Mouse (Mus musculus) limb, embryonic 10.5 days (tissue): ENCODE results near the gene Fblim1. TPM values are rescaled to one million over a fixed set of nuclear protein-coding genes. Genes with fewer than 3 reads are reported as not detected.
"Not testable (repeated sequence)": the region's sequence is repeated elsewhere in the genome, so short reads cannot be mapped to it uniquely, and the experiment has no call there.

Source experiments
- DNase-seq: peaks from one replicate; pipeline ENCODE4 v3.0.0-alpha.2; 2017; ENCODE audit warnings: low spot score
- H3K27ac ChIP-seq: fragments of 300-500 bp; sonication (generic); 2 replicates; pipeline ENCODE4 v1.5.1; 2016; ENCODE audit warnings: mild to moderate bottlenecking
- H3K27me3 ChIP-seq: fragments of 300-500 bp; sonication (generic); 2 replicates; pipeline ENCODE4 v1.6.1; 2016; ENCODE audit warnings: low read depth, mild to moderate bottlenecking; ENCODE audit not compliant: poor library complexity, severe bottlenecking
- H3K36me3 ChIP-seq: fragments of 300-500 bp; sonication (generic); 2 replicates; pipeline ENCODE4 v1.6.1; 2016; ENCODE audit warnings: mild to moderate bottlenecking, moderate library complexity
- H3K4me1 ChIP-seq: fragments of 300-500 bp; sonication (generic); 2 replicates; pipeline ENCODE4 v1.6.1; 2016
- H3K4me3 ChIP-seq: fragments of 300-500 bp; sonication (generic); 2 replicates; pipeline ENCODE4 v1.5.1; 2016; ENCODE audit warnings: mild to moderate bottlenecking, moderate library complexity
- H3K9me3 ChIP-seq: fragments of 300-500 bp; sonication (generic); replicated peaks from 2 replicates; pipeline ENCODE4 v1.6.1; 2016; ENCODE audit warnings: mild to moderate bottlenecking
- WGBS: fragments of 180-500 bp; shearing (Covaris S2); methylation state at CpG from one replicate; pipeline ENCODE4 v1.1.7; 2016; 5-methylcytosine and 5-hydroxymethylcytosine counted together
- polyA plus RNA-seq: library from polyadenylated mRNA; unstranded; fragments of >200 nt; fragmentation: Nextera tagmentation; extraction: Ambion mirVana; gene quantifications from 2 replicates; pipeline ENCODE4 v1.2.1, GENCODE M21; 2016

Gene Fblim1
- polyA plus RNA-seq, 1 experiment from 2014 or later, result 77.7 TPM

DNA sequence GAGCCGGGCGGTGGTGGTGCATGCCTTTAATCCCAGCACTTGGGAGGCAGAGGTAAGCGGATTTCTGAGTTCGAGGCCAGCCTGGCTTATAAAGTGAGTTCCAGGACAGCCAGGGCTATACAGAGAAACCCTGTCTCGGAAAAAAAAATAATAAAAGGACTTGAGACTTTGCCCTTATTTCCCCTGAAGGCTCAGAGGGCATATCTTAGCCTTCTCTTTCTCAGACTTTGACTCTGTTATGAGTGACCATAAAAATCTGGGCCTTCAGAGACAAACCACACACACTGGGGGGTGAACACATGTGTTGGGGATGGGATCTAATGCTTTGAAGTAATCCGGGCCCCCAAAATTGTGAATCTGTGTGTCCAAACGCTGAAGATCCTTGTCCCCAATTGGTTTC, 38.7 kb downstream of the Fblim1 start:
- 88% methylated on average over 7 of the region's 7 CpGs for WGBS
- H3K4me1 ChIP-seq, DNase-seq, H3K36me3 ChIP-seq, H3K27ac ChIP-seq, H3K9me3 ChIP-seq, H3K27me3 ChIP-seq, H3K4me3 ChIP-seq: not testable (repeated sequence)

DNA sequence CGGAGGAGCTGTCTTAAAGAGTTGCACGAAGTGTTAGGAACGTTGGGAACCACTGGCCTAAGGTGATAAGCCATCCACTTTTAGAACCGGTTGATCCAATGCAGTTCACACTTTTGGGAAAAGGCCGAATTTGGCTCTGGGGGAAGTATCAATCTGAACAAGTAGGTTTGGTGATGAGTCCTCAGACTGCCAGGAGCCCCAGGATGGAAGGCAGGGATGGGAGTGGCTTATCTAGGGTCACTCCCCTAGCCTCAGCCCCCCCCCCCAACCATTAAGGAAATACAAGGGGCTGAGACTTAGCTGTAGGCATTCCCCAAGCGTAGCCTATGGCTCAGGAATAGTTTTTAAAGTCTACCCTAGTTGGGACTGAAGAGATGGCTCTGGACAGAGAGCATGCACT, 39.7 kb downstream of the Fblim1 start:
- peaks cover 2% of the 10 kb centered on the region for H3K4me1 ChIP-seq
- H3K4me3 ChIP-seq, result no peak overlapping the region
- no peaks in the 10 kb centered on the region for H3K9me3 ChIP-seq
- H3K36me3 ChIP-seq, result no peaks in the 10 kb centered on the region
- no peak for DNase-seq
- H3K27me3 ChIP-seq, result no peaks in the 10 kb centered on the region
- WGBS, result 90% methylated on average over 6 of the region's 6 CpGs
- H3K27ac ChIP-seq, result no peak overlapping the region

DNA sequence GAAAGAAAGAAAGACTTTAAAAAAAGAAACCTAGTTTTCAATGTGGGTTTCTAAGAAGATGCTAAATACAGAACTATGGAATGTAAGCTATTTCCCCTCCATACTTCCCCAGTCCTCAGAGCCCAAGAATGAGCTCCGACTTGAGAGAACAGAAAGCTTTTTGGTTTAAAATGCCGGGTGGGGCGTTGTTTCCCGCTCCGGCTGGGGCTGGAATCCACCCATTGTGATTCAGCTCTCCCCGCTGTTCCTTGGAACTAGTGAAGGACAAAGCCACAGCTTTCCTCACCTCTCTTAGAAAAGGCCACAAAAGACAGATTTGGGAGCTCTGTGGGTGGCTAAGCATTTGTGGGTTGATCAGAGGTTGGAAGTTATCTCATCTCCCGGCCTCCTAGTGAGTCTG, 40.6 kb downstream of the Fblim1 start:
- Histone ChIP-seq H3K9me3 (no peaks in the 10 kb centered on the region), H3K27ac (no peak overlapping the region), H3K27me3 (no peaks in the 10 kb centered on the region), H3K4me1 (no peaks in the 10 kb centered on the region; the same call in 1 of the 2 replicates), H3K36me3 (no peaks in the 10 kb centered on the region), H3K4me3 (no peak overlapping the region)
- DNase-seq, result no peak
- 78% methylated on average over 7 of the region's 7 CpGs for WGBS

DNA sequence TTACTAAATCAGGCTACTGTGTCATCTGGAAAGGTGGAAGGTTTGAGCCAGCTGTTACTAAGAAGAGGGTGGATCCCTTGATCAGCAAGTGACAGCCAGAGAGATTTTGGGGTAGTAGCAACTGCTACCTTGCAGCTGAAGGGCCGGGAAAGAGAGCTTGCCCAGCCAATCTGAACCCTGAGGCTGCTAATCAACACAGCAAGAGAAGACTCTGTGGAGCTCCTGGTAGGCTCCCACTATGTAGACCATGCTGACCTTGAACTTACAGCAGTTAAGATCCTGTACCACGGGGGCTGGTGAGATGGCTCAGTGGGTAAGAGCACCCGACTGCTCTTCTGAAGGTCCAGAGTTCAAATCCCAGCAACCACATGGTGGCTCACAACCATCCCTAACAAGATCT, 41.2 kb downstream of the Fblim1 start:
- DNase-seq, result no peak
- no peaks in the 10 kb centered on the region for H3K36me3 ChIP-seq
- peaks cover 3% of the 10 kb centered on the region for H3K4me1 ChIP-seq
- no peak overlapping the region for H3K4me3 ChIP-seq
- no peak overlapping the region for H3K27ac ChIP-seq
- 85% methylated on average over 3 of the region's 3 CpGs for WGBS
- H3K9me3 ChIP-seq, result no peaks in the 10 kb centered on the region
- no peaks in the 10 kb centered on the region for H3K27me3 ChIP-seq

DNA sequence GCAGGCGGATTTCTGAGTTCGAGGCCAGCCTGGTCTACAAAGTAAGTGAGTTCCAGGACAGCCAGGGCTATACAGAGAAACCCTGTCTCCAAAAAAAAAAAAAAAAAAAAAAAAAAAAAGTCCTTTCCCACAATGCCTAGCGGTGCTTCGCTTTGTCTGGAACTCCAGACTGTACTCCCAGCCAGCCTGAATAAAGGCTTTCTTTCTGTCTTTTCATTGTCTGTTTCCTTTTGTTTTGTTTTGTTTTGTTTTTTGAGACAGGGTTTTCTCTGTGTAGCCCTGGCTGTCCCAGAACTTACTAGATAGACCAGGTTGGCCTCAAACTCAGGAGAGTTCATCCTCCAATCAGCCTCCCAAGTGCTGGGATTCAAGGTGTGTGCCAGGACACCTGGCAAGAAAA, 41.7 kb downstream of the Fblim1 start:
- Histone ChIP-seq H3K4me1 (peaks cover 7% of the 10 kb centered on the region), H3K9me3 (no peaks in the 10 kb centered on the region), H3K27ac (no peak overlapping the region), H3K4me3 (no peak overlapping the region), H3K27me3 (no peaks in the 10 kb centered on the region), H3K36me3 (no peaks in the 10 kb centered on the region)
- 88% methylated on average over 4 of the region's 4 CpGs for WGBS
- DNase-seq, result no peak

DNA sequence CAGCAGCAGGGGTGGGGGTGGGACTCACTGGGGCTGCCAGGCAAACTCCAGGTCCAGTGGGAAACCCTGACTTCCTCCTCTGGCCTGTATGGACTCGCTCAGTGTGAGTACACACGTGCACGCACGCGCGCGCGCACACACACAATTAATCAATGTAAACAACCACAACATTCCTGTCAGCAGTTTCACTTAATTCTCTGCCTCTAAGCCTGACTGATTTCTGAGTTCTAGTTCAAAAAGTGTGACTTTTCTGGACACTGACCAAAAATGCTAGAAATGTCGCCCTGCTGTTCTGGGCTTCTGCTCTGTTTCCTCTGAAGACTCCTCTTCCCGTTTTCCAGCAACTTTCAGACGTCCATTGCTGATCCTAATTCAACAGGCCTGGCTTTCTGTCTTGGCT, 43.6 kb downstream of the Fblim1 start:
- Histone ChIP-seq H3K27me3 (peaks cover 4% of the 10 kb centered on the region; the same call in 1 of the 2 replicates), H3K36me3 (no peaks in the 10 kb centered on the region), H3K9me3 (no peaks in the 10 kb centered on the region), H3K27ac (no peak overlapping the region), H3K4me1 (peaks cover 23% of the 10 kb centered on the region), H3K4me3 (no peak overlapping the region)
- WGBS, result 83% methylated on average over 11 of the region's 11 CpGs
- no peak for DNase-seq

DNA sequence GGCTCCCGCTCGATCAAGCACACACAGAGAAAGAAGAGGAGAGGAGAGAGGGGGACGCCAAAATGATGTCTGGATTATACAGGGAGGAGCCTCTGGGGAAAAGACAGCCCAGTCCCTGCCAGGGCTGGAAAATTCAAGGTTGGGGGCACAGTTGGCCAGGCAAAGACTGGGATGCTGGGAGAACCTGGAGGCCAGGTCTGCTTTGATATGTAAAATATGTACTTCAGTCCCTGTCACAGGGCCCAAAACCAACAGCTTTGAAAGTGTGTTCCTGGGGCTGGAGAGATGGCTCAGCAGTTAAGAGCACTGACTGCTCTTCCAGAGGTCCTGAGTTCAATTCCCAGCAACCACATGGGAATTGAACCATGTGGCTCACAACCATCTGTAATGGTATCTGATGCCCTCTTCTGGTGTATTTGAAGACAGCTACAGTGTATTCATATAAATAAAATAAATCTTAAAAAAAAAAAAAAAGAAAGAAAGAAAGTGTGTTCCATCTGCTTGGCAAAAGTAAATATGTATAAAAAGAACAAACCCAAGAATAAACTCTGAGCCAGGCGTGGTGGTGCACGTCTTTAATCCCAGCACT, 44.5 kb downstream of the Fblim1 start:
- H3K27ac ChIP-seq, DNase-seq, H3K27me3 ChIP-seq, H3K4me3 ChIP-seq, H3K9me3 ChIP-seq, H3K36me3 ChIP-seq: not testable (repeated sequence)
- H3K4me1 ChIP-seq, result peaks cover 24% of the 10 kb centered on the region
- WGBS, result 77% methylated on average over 5 of the region's 5 CpGs

DNA sequence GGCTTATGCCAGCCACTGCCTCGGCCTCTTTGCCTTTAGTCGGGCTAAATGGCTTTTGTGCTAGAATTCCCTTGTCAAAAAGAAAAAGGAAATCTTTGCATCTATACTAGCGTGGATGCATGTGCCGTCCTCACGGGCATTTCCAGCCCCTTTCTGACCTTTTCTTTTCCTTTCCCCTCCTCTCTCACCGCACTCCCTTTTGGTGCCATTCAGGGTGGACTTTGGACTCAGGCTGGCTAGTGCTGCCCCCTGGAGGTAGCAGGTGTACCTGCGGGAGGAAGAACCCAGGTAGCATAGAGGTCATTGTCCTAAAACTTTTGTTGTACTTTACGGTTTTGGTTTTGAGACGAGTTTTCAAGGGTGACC, 46.0 kb downstream of the Fblim1 start:
- peak; percentile 86 for DNase-seq
- WGBS, result 3% methylated on average over 9 of the region's 9 CpGs
- Histone ChIP-seq H3K4me1 (peaks cover 24% of the 10 kb centered on the region), H3K27me3 (peaks cover 4% of the 10 kb centered on the region; the same call in 1 of the 2 replicates), H3K36me3 (no peaks in the 10 kb centered on the region), H3K27ac (peak overlapping the region; percentile 80), H3K9me3 (no peaks in the 10 kb centered on the region), H3K4me3 (peak overlapping the region; percentile 53)

DNA sequence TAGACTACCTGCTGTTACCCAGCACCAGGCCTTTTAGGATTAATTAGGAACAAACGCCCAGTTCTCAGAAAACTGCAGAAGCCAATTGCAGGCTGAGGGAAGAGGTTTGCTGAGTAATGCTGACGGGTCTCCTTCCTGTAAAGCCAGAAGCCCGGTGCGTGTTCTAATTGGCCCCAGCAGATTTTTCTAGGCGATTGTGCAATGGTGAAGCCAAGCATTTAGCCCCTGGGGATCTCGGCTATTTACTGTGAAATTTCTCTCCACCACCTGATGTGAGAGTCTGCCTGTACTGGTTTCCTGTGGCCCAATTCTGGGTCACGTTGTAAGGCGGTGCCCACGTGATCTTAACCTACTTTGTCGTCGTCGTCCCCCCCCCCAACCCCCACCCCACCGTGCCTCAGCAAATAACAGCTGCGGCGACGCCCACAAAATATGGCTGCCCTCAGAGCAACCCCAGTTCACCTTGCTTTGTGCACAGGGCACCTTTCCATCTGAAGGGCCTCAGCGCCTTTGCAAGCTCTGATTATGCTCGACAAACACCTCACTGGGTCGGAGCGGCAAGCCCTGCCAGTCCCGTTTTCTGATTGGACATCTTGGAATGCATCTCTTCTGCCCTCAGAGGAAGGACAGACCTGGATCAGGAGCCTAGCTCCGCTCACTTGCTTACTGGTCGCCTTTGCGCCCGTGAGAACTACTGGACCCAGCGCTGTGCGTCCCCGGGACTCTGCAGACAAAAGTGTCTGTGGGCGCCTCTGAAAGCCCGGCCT, 46.6 kb downstream of the Fblim1 start:
- peaks cover 24% of the 10 kb centered on the region for H3K4me1 ChIP-seq
- peak overlapping the region; percentile 53 for H3K4me3 ChIP-seq
- under 1% methylated on average over 30 of the region's 30 CpGs for WGBS
- DNase-seq, result peak; percentile 80
- H3K27me3 ChIP-seq, result peaks cover 4% of the 10 kb centered on the region; the same call in 1 of the 2 replicates
- no peaks in the 10 kb centered on the region for H3K36me3 ChIP-seq
- H3K27ac ChIP-seq, result peak overlapping the region; percentile 80
- H3K9me3 ChIP-seq, result no peaks in the 10 kb centered on the region

DNA sequence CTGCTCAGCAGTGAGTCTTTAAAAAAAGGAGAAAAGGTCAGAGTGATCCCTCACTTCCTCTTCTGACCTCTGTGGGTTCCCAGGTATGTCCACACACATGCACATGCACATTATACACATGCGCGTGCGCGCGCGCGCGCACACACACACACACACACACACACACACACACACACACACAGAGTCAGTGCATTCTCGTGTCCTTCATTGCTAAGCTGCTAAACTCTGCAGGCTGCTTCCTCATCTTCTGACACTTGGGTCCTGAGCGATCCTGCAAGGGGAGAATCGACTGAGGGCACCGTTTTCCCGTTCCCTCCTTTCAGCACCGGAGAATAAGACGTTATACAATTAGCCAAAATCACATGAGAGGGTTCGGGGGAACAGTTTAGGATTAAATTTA, 47.2 kb downstream of the Fblim1 start:
- Histone ChIP-seq H3K27ac (peak overlapping the region; percentile 80; the same call in 1 of the 2 replicates), H3K27me3 (peaks cover 4% of the 10 kb centered on the region; the same call in 1 of the 2 replicates), H3K9me3 (no peaks in the 10 kb centered on the region), H3K4me1 (peaks cover 24% of the 10 kb centered on the region), H3K4me3 (peak overlapping the region; percentile 53), H3K36me3 (no peaks in the 10 kb centered on the region)
- peak; percentile 58 for DNase-seq
- 21% methylated on average over 16 of the region's 16 CpGs for WGBS

DNA sequence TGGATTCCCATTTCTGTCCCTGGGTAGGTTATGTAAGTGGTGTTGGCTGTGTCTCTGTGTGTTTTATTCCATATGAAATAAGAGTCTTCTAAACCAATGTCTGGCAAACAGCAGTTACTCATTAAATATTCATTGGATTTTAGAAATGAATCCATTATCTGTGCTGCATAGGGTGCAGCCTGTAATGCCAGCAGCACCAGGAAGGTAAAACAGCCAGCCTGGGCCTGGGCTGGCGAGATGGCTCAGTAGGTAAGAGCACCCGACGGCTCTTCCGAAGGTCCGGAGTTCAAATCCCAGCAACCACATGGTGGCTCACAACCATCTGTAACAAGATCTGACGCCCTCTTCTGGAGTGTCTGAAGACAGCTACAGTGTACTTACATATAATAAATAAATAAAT, 49.7 kb downstream of the Fblim1 start:
- not testable (repeated sequence) for H3K27ac ChIP-seq, H3K4me3 ChIP-seq, H3K36me3 ChIP-seq, H3K9me3 ChIP-seq, DNase-seq, H3K27me3 ChIP-seq
- WGBS, result 89% methylated on average over 6 of the region's 6 CpGs
- peaks cover 39% of the 10 kb centered on the region for H3K4me1 ChIP-seq

DNA sequence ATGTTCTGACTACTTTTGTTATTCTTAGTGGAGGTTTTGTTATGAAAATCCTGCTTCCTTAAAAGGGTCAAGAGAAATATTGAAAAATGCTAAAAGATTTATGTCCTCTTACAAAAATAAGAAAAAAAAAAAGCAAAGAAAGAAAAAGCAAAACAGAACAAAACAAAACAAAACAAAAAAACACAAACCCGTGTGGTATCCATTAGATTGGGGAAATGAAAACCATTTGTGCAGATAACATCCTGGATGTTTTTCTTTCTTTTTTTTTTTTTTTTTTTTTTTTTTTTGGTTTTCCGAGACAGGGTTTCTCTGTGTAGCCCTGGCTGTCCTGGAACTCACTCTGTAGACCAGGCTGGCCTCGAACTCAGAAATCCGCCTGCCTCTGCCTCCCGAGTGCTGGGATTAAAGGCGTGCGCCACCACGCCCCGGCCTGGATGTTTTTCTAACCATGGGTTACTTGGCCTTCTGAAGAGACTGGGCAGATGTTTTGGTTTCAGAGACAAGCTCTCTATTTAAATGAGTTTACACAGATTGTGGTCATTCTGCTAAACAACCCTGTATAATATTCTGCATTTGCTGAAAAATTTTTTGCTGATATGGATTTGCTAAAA, 51.5 kb downstream of the Fblim1 start:
- peaks cover 33% of the 10 kb centered on the region for H3K4me1 ChIP-seq
- not testable (repeated sequence) for H3K27me3 ChIP-seq, H3K9me3 ChIP-seq, H3K36me3 ChIP-seq, H3K4me3 ChIP-seq, DNase-seq, H3K27ac ChIP-seq
- 95% methylated on average over 8 of the region's 9 CpGs for WGBS

DNA sequence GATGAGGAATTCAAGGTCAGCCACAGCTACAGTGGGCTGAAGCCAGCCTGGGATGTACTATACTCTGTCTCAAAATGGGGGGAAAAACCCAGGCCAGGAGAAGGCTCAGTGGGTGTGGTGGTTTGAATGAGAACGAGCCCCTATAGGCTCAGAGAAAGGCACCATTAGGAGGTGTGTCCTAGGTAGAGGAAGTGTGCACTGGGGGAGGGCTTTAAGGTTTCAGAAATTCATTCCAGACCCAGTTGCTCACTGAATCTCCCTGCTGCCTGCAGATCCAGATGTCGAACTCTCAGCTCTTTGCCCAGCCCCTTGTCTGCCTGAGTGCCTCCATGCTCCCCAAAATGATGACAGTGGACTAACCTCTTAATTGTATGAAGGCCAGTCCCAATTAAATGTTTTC, 53.4 kb downstream of the Fblim1 start:
- Histone ChIP-seq H3K27ac (peak overlapping the region; percentile 58; the same call in 1 of the 2 replicates), H3K4me3 (peak overlapping the region; percentile 27), H3K9me3 (no peaks in the 10 kb centered on the region), H3K36me3 (no peaks in the 10 kb centered on the region), H3K27me3 (no peaks in the 10 kb centered on the region), H3K4me1 (peaks cover 23% of the 10 kb centered on the region)
- WGBS, result 31% methylated on average over 2 of the region's 2 CpGs
- DNase-seq, result peak; percentile 40
